Mouse (Mus musculus): ENCODE data around the gene Snx8. TPM values are rescaled to one million over a fixed set of nuclear protein-coding genes. Genes with fewer than 3 reads are reported as not detected.

Gene Snx8
- total RNA-seq, 2 experiments from 2014 or later = 7.0 to 8.5 TPM

Other genes with a start within 250 kb of the Snx8 start
- gene Mad1l1, start 67.7 kb downstream of the Snx8 start, total RNA-seq (2015) = 11.2 and 11.8 TPM in 2 replicates
- 63.1 and 65.3 TPM in 2 replicates for gene Mad1l1, start 67.7 kb downstream of the Snx8 start, total RNA-seq (2017)
- gene Nudt1, start 67.6 kb downstream of the Snx8 start, total RNA-seq (2015) = 31.3 and 44.1 TPM in 2 replicates
- 49.1 and 58.7 TPM in 2 replicates for gene Nudt1, start 67.6 kb downstream of the Snx8 start, total RNA-seq (2017)
- gene Mrm2, start 57.4 kb downstream of the Snx8 start, total RNA-seq (2015) = 4.0 and 5.8 TPM in 2 replicates
- 6.7 and 9.6 TPM in 2 replicates for gene Mrm2, start 57.4 kb downstream of the Snx8 start, total RNA-seq (2017)
- gene Eif3b, start 30.1 kb upstream of the Snx8 start, total RNA-seq (2015) = 250 and 268 TPM in 2 replicates
- gene Eif3b, start 30.1 kb upstream of the Snx8 start, total RNA-seq (2017) = 158 and 226 TPM in 2 replicates
- not detected in 2 replicates for gene Gm4869, start 56.4 kb upstream of the Snx8 start, total RNA-seq (2015)
- not detected in 2 replicates for gene Gm4869, start 56.4 kb upstream of the Snx8 start, total RNA-seq (2017)
- gene Chst12, start 116.3 kb upstream of the Snx8 start, total RNA-seq (2015) = 68.5 and 74.5 TPM in 2 replicates
- gene Chst12, start 116.3 kb upstream of the Snx8 start, total RNA-seq (2017) = 31.4 and 39.4 TPM in 2 replicates
- not detected in 2 replicates for gene Grifin, start 175.8 kb upstream of the Snx8 start, total RNA-seq (2015)
- gene Grifin, start 175.8 kb upstream of the Snx8 start, total RNA-seq (2017) = not detected in 2 replicates
- gene Lfng, start 218.1 kb upstream of the Snx8 start, total RNA-seq (2015) = 4.8 and 5.6 TPM in 2 replicates
- gene Lfng, start 218.1 kb upstream of the Snx8 start, total RNA-seq (2017) = 13.4 and 15.2 TPM in 2 replicates

Measured in megakaryocyte progenitor cell, adult 5-6 weeks (primary cell).